Mouse (Mus musculus) thymus, adult 2 months (tissue): ENCODE data around the gene Irf9. TPM values are rescaled to one million over a fixed set of nuclear protein-coding genes. Genes with fewer than 3 reads are reported as not detected.

Experiments used
- DNase-seq: peaks from one replicate; pipeline ENCODE4 v3.0.0; 2021
- H3K27ac ChIP-seq: fragments of 200-500 bp; 2 replicates; pipeline ENCODE4 v1.5.1; 2012; ENCODE audit warnings: low read length, control low read depth; ENCODE audit not compliant: control insufficient read depth, insufficient read depth
- H3K27me3 ChIP-seq: fragments of 200-500 bp; 2 replicates; pipeline ENCODE4 v1.6.1; 2012; ENCODE audit warnings: mild to moderate bottlenecking, low read length, moderate library complexity, mixed read lengths; ENCODE audit not compliant: control insufficient read depth, insufficient read depth
- H3K36me3 ChIP-seq: fragments of 200-500 bp; 2 replicates; pipeline ENCODE4 v1.6.1; 2012; ENCODE audit warnings: mild to moderate bottlenecking, low read length, moderate library complexity; ENCODE audit not compliant: control insufficient read depth, insufficient read depth
- H3K4me1 ChIP-seq: fragments of 200-500 bp; replicated peaks from 2 replicates; pipeline ENCODE4 v1.6.1; 2012; ENCODE audit warnings: low read length; ENCODE audit not compliant: control insufficient read depth, insufficient read depth
- H3K4me3 ChIP-seq: fragments of 200-500 bp; 2 replicates; pipeline ENCODE4 v1.5.1; 2012; ENCODE audit warnings: mild to moderate bottlenecking, low read length, control low read depth, moderate library complexity; ENCODE audit not compliant: control insufficient read depth, insufficient read depth
- CTCF ChIP-seq: fragments of 200-500 bp; IDR thresholded peaks from 2 replicates; pipeline ENCODE4 v1.5.1; 2012; ENCODE audit warnings: mild to moderate bottlenecking, control low read depth, low read length, moderate library complexity, borderline replicate concordance; ENCODE audit not compliant: control insufficient read depth, poor library complexity, insufficient read depth; ENCODE audit errors: extremely low read depth
- POLR2A ChIP-seq: fragments of 200-500 bp; IDR thresholded peaks from 2 replicates; pipeline ENCODE4 v1.6.1; 2012; ENCODE audit warnings: mild to moderate bottlenecking, low read length, control low read depth, moderate library complexity; ENCODE audit not compliant: control insufficient read depth, poor library complexity, insufficient read depth; ENCODE audit errors: extremely low read depth
- WGBS: fragments of 180-500 bp; shearing (Covaris S2); methylation state at CpG from one replicate; pipeline ENCODE4 v1.1.7; 2018; 5-methylcytosine and 5-hydroxymethylcytosine counted together
- polyA plus RNA-seq: library from polyadenylated mRNA; depleted of rRNA; stranded (reverse); fragments of >200 nt; gene quantifications from 2 replicates; pipeline ENCODE4 v1.2.3, GENCODE M21; 2012

The Irf9 gene
- polyA plus RNA-seq, 1 experiment: 162 TPM

GRCm38 (mm10) chr14:55628077-55628827 is 24.9 kb downstream of the Irf9 start:
- no peak overlapping the region for H3K27ac ChIP-seq
- TF ChIP-seq POLR2A (no peak), CTCF (no peak)
- no peaks in the 10 kb centered on the region for H3K27me3 ChIP-seq
- H3K4me1 ChIP-seq: no peaks in the 10 kb centered on the region
- 98% methylated on average over 27 of the region's 27 CpGs for WGBS
- no peaks in the 10 kb centered on the region for H3K36me3 ChIP-seq
- H3K4me3 ChIP-seq: no peak overlapping the region
- no peak for DNase-seq

- H3K4me3 ChIP-seq: no peak overlapping the region
- DNase-seq: peak; percentile 81
- no peaks in the 10 kb centered on the region for H3K36me3 ChIP-seq
- no peak overlapping the region for H3K27ac ChIP-seq
- 38% methylated on average over 5 of the region's 5 CpGs for WGBS
- H3K27me3 ChIP-seq: no peaks in the 10 kb centered on the region
- TF ChIP-seq CTCF (peak; percentile 84; the same call in 1 of the 2 replicates), POLR2A (no peak)
- no peaks in the 10 kb centered on the region for H3K4me1 ChIP-seq
These were observed 25.9 kb downstream of the Irf9 start for GRCm38 (mm10) chr14:55629312-55629711.

GRCm38 (mm10) chr14:55634874-55635522 is 31.6 kb downstream of the Irf9 start:
- no peak for DNase-seq
- Histone ChIP-seq H3K27ac (no peak overlapping the region), H3K36me3 (no peaks in the 10 kb centered on the region; the same call in 1 of the 2 replicates), H3K27me3 (no peaks in the 10 kb centered on the region), H3K4me3 (peak overlapping the region; percentile 51), H3K4me1 (peaks cover 6% of the 10 kb centered on the region)
- 7% methylated on average over 23 of the region's 23 CpGs for WGBS
- TF ChIP-seq CTCF (no peak), POLR2A (no peak)

- Histone ChIP-seq H3K27me3 (no peaks in the 10 kb centered on the region), H3K4me1 (peaks cover 6% of the 10 kb centered on the region), H3K27ac (no peak within 1 kb of the TSS), H3K4me3 (peak within 1 kb of the TSS; percentile 51), H3K36me3 (no peaks in the 10 kb centered on the region; the same call in 1 of the 2 replicates)
- WGBS: under 1% methylated on average over 30 of the region's 33 CpGs
- TF ChIP-seq POLR2A (peak; percentile 62; the same call in 1 of the 2 replicates), CTCF (no peak)
- peak; percentile 84 for DNase-seq
These were observed 32.2 kb downstream of the Irf9 start, which contains the start of gene Ipo4 for GRCm38 (mm10) chr14:55635523-55636007. TSS of gene Ipo4 (minus strand) at chr14:55635957.

- no peaks in the 10 kb centered on the region; the same call in 1 of the 2 replicates for H3K36me3 ChIP-seq
- DNase-seq: no peak
- H3K4me1 ChIP-seq: peaks cover 13% of the 10 kb centered on the region
- TF ChIP-seq CTCF (no peak), POLR2A (no peak)
- 95% methylated on average over 9 of the region's 9 CpGs for WGBS
- no peak within 1 kb of the TSS for H3K4me3 ChIP-seq
- H3K27ac ChIP-seq: no peak within 1 kb of the TSS
- H3K27me3 ChIP-seq: no peaks in the 10 kb centered on the region
These were observed 34.4 kb downstream of the Irf9 start, which contains the start of gene Gm49378 for GRCm38 (mm10) chr14:55637795-55638194. TSS of gene Gm49378 (minus strand) at chr14:55637895.

- H3K36me3 ChIP-seq: no peaks in the 10 kb centered on the region; the same call in 1 of the 2 replicates
- WGBS: 96% methylated on average over 14 of the region's 14 CpGs
These were observed 37.4 kb downstream of the Irf9 start for GRCm38 (mm10) chr14:55640816-55641215.

More at GRCm38 (mm10) chr14:55640816-55641215, 37.4 kb downstream of the Irf9 start:
- Histone ChIP-seq H3K4me3 (no peak overlapping the region), H3K27me3 (no peaks in the 10 kb centered on the region), H3K4me1 (peaks cover 15% of the 10 kb centered on the region), H3K27ac (no peak overlapping the region)
- no peak for TF ChIP-seq POLR2A
- no peak for TF ChIP-seq CTCF
- DNase-seq: no peak
